Mouse (Mus musculus) brown adipose tissue, adult 24 weeks (tissue): ENCODE measurements around the gene Stx11. TPM values are rescaled to one million over a fixed set of nuclear protein-coding genes. Genes with fewer than 3 reads are reported as not detected.
"Not testable (repeated sequence)": the region's sequence is repeated elsewhere in the genome, so short reads cannot be mapped to it uniquely, and the experiment has no call there.

Experiments used
- H3K27ac ChIP-seq: fragments of 200-500 bp; replicated peaks from 2 replicates; pipeline ENCODE4 v1.5.1; 2012; ENCODE audit warnings: low read depth, mild to moderate bottlenecking, low read length
- H3K4me1 ChIP-seq: fragments of 200-500 bp; 2 replicates; pipeline ENCODE4 v1.6.1; 2012; ENCODE audit warnings: low read length, mixed read lengths; ENCODE audit not compliant: control insufficient read depth, insufficient read depth, insufficient read length
- H3K4me3 ChIP-seq: fragments of 200-500 bp; 2 replicates; pipeline ENCODE4 v1.5.1; 2012; ENCODE audit warnings: low read depth, mild to moderate bottlenecking, low read length, moderate library complexity; ENCODE audit not compliant: insufficient read depth
- polyA plus RNA-seq: library from polyadenylated mRNA; stranded (reverse); fragments of >200 nt; gene quantifications from 2 replicates; pipeline ENCODE4 v1.2.4, GENCODE M21; 2012; ENCODE audit not compliant: missing spikeins, insufficient read depth, insufficient read length

Stx11 gene
- polyA plus RNA-seq, 1 experiment = 0.99 TPM

DNA sequence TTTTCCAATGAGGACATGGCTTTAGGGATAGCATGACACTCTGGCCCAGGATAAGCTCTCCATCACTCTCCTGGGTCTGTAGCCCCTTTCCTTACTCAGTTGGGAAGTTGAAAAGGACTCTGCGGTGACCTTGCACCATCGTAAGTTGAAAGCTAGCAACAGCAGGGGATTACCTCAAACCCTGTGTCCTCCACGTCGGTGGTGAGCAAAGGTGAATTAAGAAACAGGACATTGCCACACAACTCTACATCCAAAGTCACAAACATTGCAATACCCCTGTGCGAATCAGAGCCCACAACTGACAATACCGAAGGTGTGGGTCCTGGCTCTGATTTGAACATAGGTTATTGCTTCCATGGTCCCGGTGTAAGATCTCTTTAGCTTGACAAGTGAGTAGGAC is 11.9 kb upstream of the Stx11 start:
- no peaks in the 10 kb centered on the region for H3K4me1 ChIP-seq
- no peak overlapping the region for H3K27ac ChIP-seq
- H3K4me3 ChIP-seq = no peak overlapping the region

DNA sequence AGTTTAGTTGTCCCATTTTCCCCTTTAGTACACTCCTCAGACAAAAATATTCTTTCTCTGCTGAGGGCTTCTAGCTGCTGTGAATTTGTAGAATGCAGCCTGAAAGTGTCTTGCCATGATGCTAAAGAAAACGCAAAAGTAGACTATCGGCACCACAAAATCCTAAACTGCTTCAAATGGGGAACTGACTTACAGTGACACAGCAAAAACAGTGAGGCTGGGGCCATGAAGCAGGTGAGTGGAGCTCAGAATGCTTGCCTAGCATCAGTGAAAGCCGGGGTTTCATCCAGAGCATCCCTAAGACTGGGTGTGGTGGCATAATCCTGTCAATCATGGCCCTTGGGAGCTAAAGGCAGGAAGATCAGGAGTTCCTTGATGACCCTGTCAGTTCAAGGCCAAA is 11.4 kb upstream of the Stx11 start:
- no peak overlapping the region for H3K4me3 ChIP-seq
- no peak overlapping the region for H3K27ac ChIP-seq
- no peaks in the 10 kb centered on the region for H3K4me1 ChIP-seq

DNA sequence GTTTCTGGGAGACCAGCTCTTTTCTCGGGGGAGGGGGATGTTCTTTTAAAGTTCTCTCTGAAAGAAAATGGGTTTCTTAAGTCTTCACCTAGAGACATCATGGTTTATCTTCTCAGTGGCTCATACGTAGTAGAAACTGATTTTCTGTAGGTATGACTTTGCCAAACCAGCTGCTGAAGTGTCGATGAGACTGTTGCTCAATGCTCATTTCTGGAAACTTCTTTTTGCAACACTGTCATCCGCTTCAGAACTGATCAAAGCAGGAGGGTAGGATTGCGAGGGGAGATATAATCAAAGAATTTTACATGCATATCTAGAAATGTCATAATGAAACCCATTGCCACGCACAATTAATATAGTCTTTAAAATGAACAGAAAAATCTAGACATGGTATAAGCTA is 10.5 kb upstream of the Stx11 start:
- no peak overlapping the region for H3K27ac ChIP-seq
- H3K4me1 ChIP-seq = no peaks in the 10 kb centered on the region
- no peak overlapping the region for H3K4me3 ChIP-seq

DNA sequence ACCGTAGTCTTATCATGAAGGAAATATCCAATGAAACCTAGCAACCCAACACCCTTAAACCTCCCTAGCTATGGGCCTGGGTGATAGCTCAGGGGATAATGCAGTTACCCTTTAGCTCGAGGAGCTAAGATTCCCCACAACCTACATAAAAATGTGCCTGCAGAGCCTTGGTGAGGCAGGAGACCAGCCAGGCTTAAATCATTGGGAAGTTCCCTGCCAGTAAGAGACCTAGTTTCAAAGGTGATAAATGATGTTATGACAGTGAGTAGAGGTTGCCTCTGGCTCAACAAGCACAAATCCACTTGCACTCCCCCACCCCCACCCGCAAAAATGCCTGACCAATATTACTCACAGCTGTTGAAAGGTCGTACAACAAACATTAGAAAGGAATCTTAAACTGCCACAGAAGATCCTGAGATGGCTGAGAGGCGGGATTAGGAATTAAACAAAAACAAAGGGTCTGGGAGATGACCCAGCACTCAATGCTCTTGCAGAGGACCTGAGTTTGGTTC is 1.6 kb upstream of the Stx11 start:
- Histone ChIP-seq H3K4me3 (no peak overlapping the region), H3K4me1 (no peaks in the 10 kb centered on the region), H3K27ac (no peak overlapping the region)

DNA sequence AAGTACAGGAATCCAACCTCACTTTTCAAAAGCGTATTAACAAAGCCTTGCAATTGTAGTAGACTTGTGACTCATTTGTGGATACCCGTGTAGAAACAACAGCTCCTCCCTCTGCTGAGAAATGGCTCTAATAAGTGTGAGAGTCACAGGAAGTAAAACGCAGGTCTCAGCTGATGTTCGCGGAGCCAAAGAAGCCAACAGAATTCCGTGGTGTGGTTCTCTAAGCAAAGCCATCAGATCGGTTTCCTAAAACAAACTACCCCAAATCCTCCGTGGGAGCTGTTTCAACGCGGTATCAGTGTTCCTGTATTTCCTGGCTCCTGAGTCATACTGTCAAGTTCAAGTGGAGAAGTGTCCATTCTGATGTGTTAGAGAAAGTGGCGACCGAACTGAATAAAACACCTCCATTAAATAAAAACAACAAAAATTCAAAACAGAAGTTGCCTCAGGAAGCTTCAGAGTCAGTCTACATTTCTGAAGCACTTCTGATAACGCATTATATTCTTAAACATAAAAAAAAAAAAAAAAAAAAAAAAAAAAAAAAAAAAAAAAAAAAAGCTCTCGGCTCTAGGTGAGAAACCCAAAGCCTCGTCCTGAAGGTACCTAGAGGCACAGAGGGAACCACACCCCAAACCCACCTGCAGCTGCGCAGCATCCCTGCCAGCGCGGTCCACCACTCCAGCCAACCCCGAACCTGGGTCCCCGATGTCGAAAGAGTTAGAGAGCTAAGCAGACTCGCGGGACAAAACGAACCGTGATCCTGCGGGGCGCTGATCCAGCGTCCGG is 543 bp downstream of the Stx11 start:
- no peak overlapping the region for H3K27ac ChIP-seq
- no peaks in the 10 kb centered on the region for H3K4me1 ChIP-seq
- H3K4me3 ChIP-seq = peak overlapping the region; percentile 82

DNA sequence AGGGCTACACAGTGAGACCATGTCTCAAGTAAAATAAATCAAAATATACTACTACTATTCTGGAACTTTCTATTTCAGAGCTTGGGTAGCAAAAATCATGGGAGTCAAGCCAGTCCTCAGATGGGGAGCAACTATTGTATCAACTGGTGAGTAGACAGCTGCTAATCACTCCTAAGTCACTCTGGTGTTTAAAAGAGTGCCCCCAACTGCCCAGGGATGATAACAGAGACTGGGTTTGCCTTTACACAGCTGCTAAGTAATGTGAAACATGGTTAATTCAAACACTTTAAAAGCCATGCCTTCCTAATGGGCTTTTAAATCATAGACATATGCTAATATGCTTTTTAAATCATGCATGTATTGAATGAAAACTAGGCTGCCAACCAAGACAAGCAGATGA is 1.9 kb downstream of the Stx11 start:
- H3K27ac ChIP-seq = no peak overlapping the region
- no peak overlapping the region for H3K4me3 ChIP-seq

DNA sequence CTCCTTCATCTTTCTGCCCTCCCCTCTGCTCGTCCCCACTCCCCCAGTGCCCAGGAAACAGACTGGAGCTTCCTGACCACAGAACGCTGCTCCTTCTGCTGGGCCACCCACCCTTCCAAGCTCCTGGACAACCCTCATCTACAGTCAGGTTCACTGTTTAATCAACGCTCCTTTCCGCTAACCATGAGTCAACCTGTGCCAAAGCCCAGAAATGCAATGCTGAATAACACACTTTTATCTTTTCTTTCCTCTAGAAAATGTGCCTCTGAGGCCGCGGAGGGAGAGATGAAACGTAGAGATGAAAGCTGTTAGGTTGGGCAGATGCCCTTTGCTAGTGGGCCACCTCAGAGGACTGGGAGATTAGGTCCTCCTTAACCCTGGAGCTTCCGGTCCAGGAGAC is 2.6 kb downstream of the Stx11 start:
- Histone ChIP-seq H3K27ac (no peak overlapping the region), H3K4me3 (no peak overlapping the region), H3K4me1 (no peaks in the 10 kb centered on the region)

More for the DNA sequence above, 1.9 kb downstream of the Stx11 start:
- no peaks in the 10 kb centered on the region for H3K4me1 ChIP-seq

DNA sequence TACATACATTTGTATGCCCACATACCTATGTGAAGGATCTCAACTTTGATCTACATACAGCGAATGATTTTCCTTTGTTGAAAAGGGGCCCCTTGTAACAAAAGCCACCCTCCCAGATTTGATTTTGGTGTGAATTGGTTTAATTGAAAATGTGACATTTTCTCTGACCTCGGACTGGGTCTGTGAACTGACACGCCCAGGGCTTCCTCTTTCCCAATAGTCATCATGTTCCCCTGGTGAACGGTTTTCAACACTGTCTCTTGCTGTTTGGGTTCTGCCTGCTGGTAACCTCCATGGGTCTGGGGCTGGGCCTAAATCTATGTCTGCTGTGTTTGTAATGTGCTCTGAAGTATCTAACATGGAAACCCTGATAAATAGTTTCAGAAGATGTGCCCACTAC is 6.8 kb downstream of the Stx11 start:
- Histone ChIP-seq H3K4me1 (no peaks in the 10 kb centered on the region), H3K27ac (no peak overlapping the region), H3K4me3 (no peak overlapping the region)

DNA sequence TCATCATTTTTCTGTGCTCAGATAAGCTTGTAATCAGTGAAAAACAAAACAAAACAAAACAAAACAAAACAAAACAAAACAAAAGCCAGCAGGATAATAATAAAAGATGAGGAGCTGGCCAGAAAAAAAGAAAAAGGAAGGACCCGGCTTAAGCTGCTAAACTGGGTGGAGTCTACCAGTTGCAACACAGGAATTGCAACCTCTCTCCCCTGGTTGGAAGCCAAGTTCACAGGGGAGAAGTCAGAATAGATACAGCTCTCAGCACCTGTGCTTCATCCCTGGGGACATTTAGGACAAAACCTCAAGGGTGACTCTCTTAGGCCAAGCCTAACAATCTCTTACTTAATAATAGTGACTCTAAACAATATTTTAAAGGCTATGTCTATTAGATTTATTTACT is 8.3 kb downstream of the Stx11 start:
- Histone ChIP-seq H3K4me1 (no peaks in the 10 kb centered on the region), H3K27ac (no peak overlapping the region), H3K4me3 (no peak overlapping the region)

DNA sequence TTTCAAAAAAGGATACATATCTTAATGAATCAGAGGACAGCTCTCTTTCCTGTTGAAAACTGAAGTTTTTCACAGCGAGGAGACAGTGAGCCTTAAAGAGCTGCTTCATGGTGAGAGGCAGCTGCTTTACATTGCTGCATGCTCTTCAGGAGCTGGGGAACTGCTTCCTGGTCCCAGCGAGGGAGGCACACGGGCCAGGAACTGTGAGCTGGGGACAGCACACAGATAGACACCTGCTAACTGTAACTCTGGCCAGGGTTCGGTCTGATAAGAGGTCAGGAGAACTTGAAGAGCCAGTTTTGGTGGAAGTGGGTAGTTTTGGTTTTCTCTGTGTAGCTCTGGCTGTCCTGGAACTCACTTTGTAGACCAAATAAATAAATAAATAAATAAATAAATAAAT is 12.7 kb downstream of the Stx11 start:
- not testable (repeated sequence) for H3K4me1 ChIP-seq, H3K4me3 ChIP-seq, H3K27ac ChIP-seq

DNA sequence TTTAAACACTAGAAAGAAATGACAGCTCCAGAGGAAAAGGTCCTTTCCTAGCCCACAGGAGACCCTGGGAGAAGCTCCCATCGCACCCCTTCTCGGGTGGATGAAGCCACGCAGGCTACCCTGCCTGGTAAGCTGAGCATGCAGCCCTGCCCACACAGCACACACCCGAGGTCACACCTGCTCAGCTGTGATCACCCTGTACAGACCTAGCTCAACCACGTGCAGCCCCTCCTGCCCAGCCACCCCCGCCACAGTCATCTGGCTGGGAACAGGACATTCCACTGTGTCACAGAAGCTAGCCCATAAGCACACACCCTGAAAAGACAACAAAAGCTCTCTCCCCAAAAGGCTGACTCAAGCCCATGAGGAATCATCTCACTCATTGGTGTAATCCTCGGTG is 14.8 kb downstream of the Stx11 start:
- no peak overlapping the region for H3K4me3 ChIP-seq
- H3K4me1 ChIP-seq = no peaks in the 10 kb centered on the region
- H3K27ac ChIP-seq = no peak overlapping the region

DNA sequence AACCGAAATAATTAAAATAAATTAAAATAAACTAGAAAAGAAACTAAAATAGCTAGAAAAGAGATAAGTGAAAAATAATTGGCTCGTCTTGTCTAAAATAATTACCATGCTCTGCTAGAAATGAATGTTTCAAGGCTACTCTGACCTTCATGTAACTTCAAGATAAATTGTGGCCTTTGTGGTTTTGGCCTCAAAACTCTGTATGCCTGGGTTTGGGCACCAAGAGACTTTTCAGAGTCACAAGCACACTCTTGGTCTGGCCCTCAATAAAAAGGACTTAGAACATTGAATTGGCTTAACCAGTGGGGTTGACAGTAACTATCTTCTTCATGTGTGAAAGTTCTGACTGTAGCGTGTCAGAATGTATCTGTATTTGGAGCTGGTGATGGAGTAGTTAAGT is 16.5 kb downstream of the Stx11 start:
- no peaks in the 10 kb centered on the region for H3K4me1 ChIP-seq
- H3K4me3 ChIP-seq = no peak overlapping the region
- no peak overlapping the region for H3K27ac ChIP-seq

DNA sequence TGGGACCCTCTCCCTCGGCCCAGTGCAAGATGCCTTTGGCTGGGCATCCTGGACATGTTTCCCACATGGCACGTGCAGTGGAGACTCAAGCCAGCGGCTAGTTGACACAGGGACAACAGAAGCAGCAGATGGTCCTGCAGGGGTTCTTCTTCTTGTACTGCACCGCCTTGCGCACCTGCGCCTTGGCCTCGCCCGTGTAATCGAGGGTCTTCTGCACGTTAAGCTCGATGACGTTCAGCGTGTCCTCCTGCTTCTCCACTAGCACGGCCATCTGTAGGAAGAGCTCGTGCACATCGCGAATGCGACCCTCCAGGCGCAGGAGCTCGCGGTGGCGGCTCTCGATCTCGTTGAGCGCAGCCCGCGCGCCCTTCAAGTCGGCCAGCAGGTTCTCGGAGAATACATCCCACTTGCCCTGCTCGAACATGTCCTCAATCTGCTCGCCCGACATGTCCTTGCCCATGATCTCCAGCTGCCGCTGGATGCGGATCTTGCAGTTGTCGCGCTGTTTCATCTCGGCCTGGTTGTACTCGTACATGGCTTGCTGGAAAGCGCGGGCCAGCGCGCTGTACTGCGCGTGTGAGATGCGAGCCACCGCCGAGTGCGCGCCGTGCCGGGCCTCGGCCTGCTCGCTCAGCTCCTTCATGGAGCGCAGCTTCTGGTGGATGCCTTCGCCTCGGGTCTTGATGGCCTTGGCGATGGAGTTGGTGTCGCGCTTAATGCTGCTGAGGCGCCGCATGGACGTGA is 22.9 kb downstream of the Stx11 start:
- no peak overlapping the region for H3K4me3 ChIP-seq
- no peak overlapping the region for H3K27ac ChIP-seq
- no peaks in the 10 kb centered on the region for H3K4me1 ChIP-seq

DNA sequence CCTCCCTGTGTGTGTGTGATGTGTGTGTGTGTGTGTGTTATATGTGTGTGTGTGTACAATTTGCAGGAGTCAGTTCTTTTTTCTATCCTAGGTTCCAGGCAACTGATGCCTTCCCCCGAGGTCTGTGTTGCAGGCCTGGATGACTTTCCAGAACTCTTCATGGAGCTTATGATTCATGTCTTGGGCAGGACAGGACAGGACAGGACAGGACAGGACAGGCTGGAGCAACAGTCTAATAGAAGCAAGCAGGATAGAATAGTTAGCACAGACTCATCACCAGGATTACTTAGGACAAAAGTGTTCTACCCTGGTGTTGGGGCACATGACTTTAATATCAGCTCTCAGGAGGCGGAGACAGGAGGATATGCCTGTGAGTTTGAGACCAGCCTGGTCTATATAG is 25.3 kb downstream of the Stx11 start:
- Histone ChIP-seq H3K4me3 (no peak overlapping the region), H3K27ac (no peak overlapping the region), H3K4me1 (no peaks in the 10 kb centered on the region)

DNA sequence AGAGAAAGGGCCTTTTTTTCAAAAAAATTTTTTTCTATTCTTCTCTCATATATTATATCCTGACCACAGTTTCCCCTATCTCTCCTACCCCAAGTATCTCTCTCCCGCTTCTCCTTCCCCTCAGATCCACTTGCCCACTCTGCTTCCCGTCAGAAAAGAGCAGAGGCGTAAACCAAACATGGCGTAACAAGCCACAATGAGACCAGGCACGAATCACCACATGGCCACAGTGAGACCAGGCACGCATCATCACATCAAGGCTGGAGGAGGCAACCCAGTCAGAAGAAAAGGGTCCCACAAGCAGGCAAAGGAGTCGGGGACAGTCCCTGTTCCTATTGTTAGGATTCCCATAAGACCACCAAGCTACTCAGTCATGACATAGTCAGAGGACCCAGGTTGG is 28.0 kb downstream of the Stx11 start:
- no peak overlapping the region for H3K4me3 ChIP-seq
- H3K4me1 ChIP-seq = no peaks in the 10 kb centered on the region
- H3K27ac ChIP-seq = no peak overlapping the region

DNA sequence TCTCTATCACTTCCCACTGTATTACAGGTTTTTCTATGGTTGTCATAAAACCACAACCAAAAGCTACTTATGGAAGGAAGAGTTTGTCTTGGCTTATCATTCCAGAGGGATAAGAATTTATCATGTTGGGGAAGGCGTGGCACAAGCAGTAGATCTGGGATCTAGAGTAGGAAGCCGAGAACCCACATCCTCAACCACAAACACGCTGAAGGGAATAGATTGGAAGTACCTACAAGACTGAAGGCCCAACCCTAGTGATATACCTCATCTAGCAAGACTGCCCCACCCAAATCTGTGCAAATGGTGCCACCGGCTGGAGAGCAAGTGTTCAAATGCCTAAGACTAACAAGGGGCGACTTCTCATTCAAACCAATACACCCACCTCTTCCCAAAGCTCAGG is 28.5 kb downstream of the Stx11 start:
- no peak overlapping the region for H3K4me3 ChIP-seq
- no peaks in the 10 kb centered on the region for H3K4me1 ChIP-seq
- no peak overlapping the region for H3K27ac ChIP-seq
